Mouse (Mus musculus) WW6 (cell line): ENCODE results near the gene Gm45717.
A peak's percentile ranks its signal among the peaks of the same experiment; 100 is the strongest.
"Not testable (repeated sequence)": the region's sequence is repeated elsewhere in the genome, so short reads cannot be mapped to it uniquely, and the experiment has no call there.

ENCODE experiments used
- DNase-seq: peaks from one replicate; pipeline ENCODE4 v3.0.0-alpha.2; 2013; ENCODE audit warnings: low read depth, low spot score

Gm45717 gene

GRCm38 (mm10) chr7:140955758-140956555, at the start of gene Gm45717, which contains the start of gene Ifitm2:
Gene Gm45717, minus strand, starts transcription at chr7:140955937.
Gene Ifitm2, minus strand, starts transcription at chr7:140955987.
- peak; percentile 76 for DNase-seq

GRCm38 (mm10) chr7:141003248-141004010, 47.7 kb upstream of the Gm45717 start:
- no peak for DNase-seq

- DNase-seq, result no peak
Measured at GRCm38 (mm10) chr7:141000881-141001708, 45.4 kb upstream of the Gm45717 start.

- DNase-seq, result no peak
Measured at GRCm38 (mm10) chr7:140998853-140999700, 43.3 kb upstream of the Gm45717 start.

- no peak for DNase-seq
Measured at GRCm38 (mm10) chr7:140997817-140998216, 42.1 kb upstream of the Gm45717 start.

GRCm38 (mm10) chr7:140991117-140991689, 35.5 kb upstream of the Gm45717 start:
- no peak for DNase-seq

- DNase-seq, result no peak
Measured at GRCm38 (mm10) chr7:140990622-140991021, 34.9 kb upstream of the Gm45717 start.

GRCm38 (mm10) chr7:140990185-140990584, 34.4 kb upstream of the Gm45717 start:
- no peak for DNase-seq

GRCm38 (mm10) chr7:140989022-140989421, 33.3 kb upstream of the Gm45717 start:
- DNase-seq, result no peak

- no peak for DNase-seq
Measured at GRCm38 (mm10) chr7:140987182-140988138, 31.7 kb upstream of the Gm45717 start.

- DNase-seq, result no peak
Measured at GRCm38 (mm10) chr7:140982971-140983370, 27.2 kb upstream of the Gm45717 start.

- DNase-seq, result no peak
Measured at GRCm38 (mm10) chr7:140981704-140982103, 26.0 kb upstream of the Gm45717 start.

GRCm38 (mm10) chr7:140976720-140977119, 21.0 kb upstream of the Gm45717 start:
- not testable (repeated sequence) for DNase-seq

GRCm38 (mm10) chr7:140975465-140975864, 19.7 kb upstream of the Gm45717 start:
- no peak for DNase-seq

GRCm38 (mm10) chr7:140974940-140975339, 19.2 kb upstream of the Gm45717 start:
- DNase-seq, result no peak

GRCm38 (mm10) chr7:140973396-140974165, 17.8 kb upstream of the Gm45717 start:
- DNase-seq, result no peak

GRCm38 (mm10) chr7:140971479-140972171, 15.9 kb upstream of the Gm45717 start:
- no peak for DNase-seq

- DNase-seq, result no peak
Measured at GRCm38 (mm10) chr7:140970931-140971330, 15.2 kb upstream of the Gm45717 start.
